Mouse (Mus musculus): ENCODE results near the gene Eml6. TPM values are rescaled to one million over a fixed set of nuclear protein-coding genes. Genes with fewer than 3 reads are reported as not detected.
A peak's percentile ranks its signal among the peaks of the same experiment; 100 is the strongest.

The Eml6 gene
- total and polyA plus RNA-seq, 2 experiments = 0.12 to 2.5 TPM

- Histone ChIP-seq H3K4me3 (ENCODE audit: insufficient read depth, low read depth, low read length) (no peak overlapping the region), H3K27me3 (ENCODE audit: control insufficient read depth, insufficient read depth, low read length) (no peaks in the 10 kb centered on the region), H3K27ac (replicated peaks; ENCODE audit: insufficient read depth, low read depth, low read length) (no peak overlapping the region), H3K36me3 (ENCODE audit: control insufficient read depth, insufficient read depth, low read length) (no peaks in the 10 kb centered on the region; the same call in 1 of the 2 replicates), H3K4me1 (ENCODE audit: control insufficient read depth, insufficient read depth, low read length) (no peaks in the 10 kb centered on the region), H3K9ac (ENCODE audit: low read depth, low read length) (no peak overlapping the region), H3K79me2 (ENCODE audit: control insufficient read depth, insufficient read depth, low read length) (0 out of 2 replicates have a peak, but pooled peaks cover 2% of the 10 kb centered on the region)
- TF ChIP-seq CTCF (IDR thresholded peaks at IDR 0.05; ENCODE audit: low read depth, low read length) (no peak), POLR2A (IDR thresholded peaks at IDR 0.05; ENCODE audit: extremely low read depth, insufficient read depth, low read length) (no peak)
- peak; percentile 21 for DNase-seq (ENCODE audit: extremely low read depth, low read depth, low spot score)
These were observed 320.6 kb downstream of the Eml6 start for GRCm38 (mm10) chr11:29705263-29705662.

GRCm38 (mm10) chr11:29702721-29703120 is 323.1 kb downstream of the Eml6 start:
- Histone ChIP-seq H3K27ac (replicated peaks; ENCODE audit: insufficient read depth, low read depth, low read length) (no peak overlapping the region), H3K9ac (ENCODE audit: low read depth, low read length) (no peak overlapping the region), H3K4me3 (ENCODE audit: insufficient read depth, low read depth, low read length) (no peak overlapping the region), H3K4me1 (ENCODE audit: control insufficient read depth, insufficient read depth, low read length) (no peaks in the 10 kb centered on the region), H3K36me3 (ENCODE audit: control insufficient read depth, insufficient read depth, low read length) (no peaks in the 10 kb centered on the region), H3K79me2 (ENCODE audit: control insufficient read depth, insufficient read depth, low read length) (0 out of 2 replicates have a peak, but pooled peaks cover 2% of the 10 kb centered on the region), H3K27me3 (ENCODE audit: control insufficient read depth, insufficient read depth, low read length) (no peaks in the 10 kb centered on the region)
- DNase-seq (ENCODE audit: extremely low read depth, low read depth, low spot score) = no peak
- 90% methylated on average over 3 of the region's 3 CpGs for WGBS
- no peak for TF ChIP-seq CTCF (IDR thresholded peaks at IDR 0.05; ENCODE audit: low read depth, low read length)
- TF ChIP-seq POLR2A (IDR thresholded peaks at IDR 0.05; ENCODE audit: extremely low read depth, insufficient read depth, low read length) = no peak

- H3K79me2 ChIP-seq (ENCODE audit: control insufficient read depth, insufficient read depth, low read length) = no peaks in the 10 kb centered on the region
- H3K4me3 ChIP-seq (ENCODE audit: insufficient read depth, low read depth, low read length) = no peak overlapping the region
- H3K27me3 ChIP-seq (ENCODE audit: control insufficient read depth, insufficient read depth, low read length) = no peaks in the 10 kb centered on the region
- H3K27ac ChIP-seq (replicated peaks; ENCODE audit: insufficient read depth, low read depth, low read length) = no peak overlapping the region
- no peak overlapping the region for H3K9ac ChIP-seq (ENCODE audit: low read depth, low read length)
- H3K36me3 ChIP-seq (ENCODE audit: control insufficient read depth, insufficient read depth, low read length) = no peaks in the 10 kb centered on the region
- DNase-seq (ENCODE audit: extremely low read depth, low read depth, low spot score) = no peak
- no peaks in the 10 kb centered on the region for H3K4me1 ChIP-seq (ENCODE audit: control insufficient read depth, insufficient read depth, low read length)
- TF ChIP-seq CTCF (IDR thresholded peaks at IDR 0.05; ENCODE audit: low read depth, low read length) (no peak), POLR2A (IDR thresholded peaks at IDR 0.05; ENCODE audit: extremely low read depth, insufficient read depth, low read length) (no peak)
These were observed 331.1 kb downstream of the Eml6 start for GRCm38 (mm10) chr11:29694754-29695153.

GRCm38 (mm10) chr11:29693576-29694410 is 332.0 kb downstream of the Eml6 start:
- Histone ChIP-seq H3K79me2 (ENCODE audit: control insufficient read depth, insufficient read depth, low read length) (no peaks in the 10 kb centered on the region), H3K9ac (ENCODE audit: low read depth, low read length) (peak overlapping the region; percentile 92), H3K36me3 (ENCODE audit: control insufficient read depth, insufficient read depth, low read length) (no peaks in the 10 kb centered on the region), H3K27me3 (ENCODE audit: control insufficient read depth, insufficient read depth, low read length) (no peaks in the 10 kb centered on the region), H3K4me3 (ENCODE audit: insufficient read depth, low read depth, low read length) (peak overlapping the region; percentile 77), H3K4me1 (ENCODE audit: control insufficient read depth, insufficient read depth, low read length) (no peaks in the 10 kb centered on the region), H3K27ac (replicated peaks; ENCODE audit: insufficient read depth, low read depth, low read length) (0 out of 2 replicates have a peak overlapping the region, but pooled peaks have one; percentile 15)
- peak; percentile 15 for DNase-seq (ENCODE audit: extremely low read depth, low read depth, low spot score)
- WGBS = under 1% methylated on average over 52 of the region's 53 CpGs
- TF ChIP-seq CTCF (IDR thresholded peaks at IDR 0.05; ENCODE audit: low read depth, low read length) = peak; percentile 58
- no peak for TF ChIP-seq POLR2A (IDR thresholded peaks at IDR 0.05; ENCODE audit: extremely low read depth, insufficient read depth, low read length)

Other genes starting within 250 kb of the Eml6 start
- gene 4931440F15Rik, start 200.4 kb downstream of the Eml6 start, total RNA-seq (2014; rRNA removed) = under 0.01 and 0.09 TPM in 2 replicates
- gene 4931440F15Rik, start 200.4 kb downstream of the Eml6 start, polyA plus RNA-seq (2012; rRNA removed) = not detected in 2 replicates
- 50.9 and 56.5 TPM in 2 replicates for gene Sptbn1, start 242.1 kb upstream of the Eml6 start, total RNA-seq (2014; rRNA removed)
- 11.0 and 13.0 TPM in 2 replicates for gene Sptbn1, start 242.1 kb upstream of the Eml6 start, polyA plus RNA-seq (2012; rRNA removed)